Mouse (Mus musculus): ENCODE results near the gene Klhl7. TPM values are rescaled to one million over a fixed set of nuclear protein-coding genes. Genes with fewer than 3 reads are reported as not detected.
A peak's percentile ranks its signal among the peaks of the same experiment; 100 is the strongest.

Gene Klhl7
- polyA plus RNA-seq, 1 experiment from 2014 or later, result 31.0 TPM

DNA sequence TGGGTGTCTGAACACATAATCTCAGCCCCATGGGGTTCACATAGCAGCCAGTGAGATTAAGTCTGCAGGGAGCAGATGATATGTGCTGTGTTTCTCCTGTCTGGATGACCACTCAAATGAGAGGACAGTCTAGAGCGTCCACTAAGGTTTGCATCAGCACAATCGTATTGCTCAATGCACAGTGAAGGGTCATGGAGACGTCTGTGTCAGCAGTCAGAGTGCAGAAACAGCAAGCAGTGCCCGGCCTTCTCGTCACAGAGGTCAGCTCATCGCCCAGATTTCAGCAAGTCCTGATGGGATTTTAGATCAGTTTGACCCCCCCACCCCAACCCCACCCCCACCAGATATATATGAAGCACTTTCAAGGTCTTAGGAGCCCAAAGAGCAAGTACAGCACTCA, 31.4 kb upstream of the Klhl7 start:
- H3K27me3 ChIP-seq (replicated peaks; ENCODE audit: control insufficient read depth, insufficient read depth, low read length), result no peaks in the 10 kb centered on the region
- 82% methylated on average over 6 of the region's 6 CpGs for WGBS
- H3K9ac ChIP-seq (ENCODE audit: low read depth, low read length), result no peak overlapping the region
- H3K36me3 ChIP-seq (ENCODE audit: control insufficient read depth, insufficient read depth, low read length), result no peaks in the 10 kb centered on the region
- no peak overlapping the region for H3K27ac ChIP-seq (ENCODE audit: low read length)
- H3K9me3 ChIP-seq (ENCODE audit: control insufficient read depth, low read length), result no peaks in the 10 kb centered on the region
- H3K4me2 ChIP-seq (ENCODE audit: low read depth, low read length), result no peak overlapping the region
- no peaks in the 10 kb centered on the region for H3K4me1 ChIP-seq (ENCODE audit: control insufficient read depth, insufficient read depth, low read length)
- no peak for ATAC-seq
- H3K4me3 ChIP-seq (ENCODE audit: low read length), result no peak overlapping the region

DNA sequence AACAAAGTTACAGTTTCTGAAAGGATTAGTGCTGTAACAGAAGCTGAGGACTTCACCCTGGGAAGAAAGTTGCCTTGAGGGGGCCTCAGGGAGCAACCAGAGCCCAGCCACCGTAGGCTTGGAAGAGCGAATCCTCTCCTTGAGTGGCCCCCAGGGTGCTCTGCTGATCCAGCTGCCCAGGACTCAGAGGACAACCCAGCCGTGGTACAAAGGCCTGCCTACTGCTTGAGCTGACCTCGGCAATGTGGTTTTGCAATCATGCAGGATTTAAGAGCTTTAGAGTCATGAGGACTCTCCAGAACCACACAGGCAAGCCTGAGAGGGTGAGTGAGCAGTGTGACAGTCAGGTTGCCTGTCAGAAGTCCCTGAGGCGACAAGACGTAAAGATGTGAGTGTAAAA, 28.4 kb upstream of the Klhl7 start:
- WGBS, result 79% methylated on average over 6 of the region's 6 CpGs
- no peaks in the 10 kb centered on the region for H3K9me3 ChIP-seq (ENCODE audit: control insufficient read depth, low read length)

DNA sequence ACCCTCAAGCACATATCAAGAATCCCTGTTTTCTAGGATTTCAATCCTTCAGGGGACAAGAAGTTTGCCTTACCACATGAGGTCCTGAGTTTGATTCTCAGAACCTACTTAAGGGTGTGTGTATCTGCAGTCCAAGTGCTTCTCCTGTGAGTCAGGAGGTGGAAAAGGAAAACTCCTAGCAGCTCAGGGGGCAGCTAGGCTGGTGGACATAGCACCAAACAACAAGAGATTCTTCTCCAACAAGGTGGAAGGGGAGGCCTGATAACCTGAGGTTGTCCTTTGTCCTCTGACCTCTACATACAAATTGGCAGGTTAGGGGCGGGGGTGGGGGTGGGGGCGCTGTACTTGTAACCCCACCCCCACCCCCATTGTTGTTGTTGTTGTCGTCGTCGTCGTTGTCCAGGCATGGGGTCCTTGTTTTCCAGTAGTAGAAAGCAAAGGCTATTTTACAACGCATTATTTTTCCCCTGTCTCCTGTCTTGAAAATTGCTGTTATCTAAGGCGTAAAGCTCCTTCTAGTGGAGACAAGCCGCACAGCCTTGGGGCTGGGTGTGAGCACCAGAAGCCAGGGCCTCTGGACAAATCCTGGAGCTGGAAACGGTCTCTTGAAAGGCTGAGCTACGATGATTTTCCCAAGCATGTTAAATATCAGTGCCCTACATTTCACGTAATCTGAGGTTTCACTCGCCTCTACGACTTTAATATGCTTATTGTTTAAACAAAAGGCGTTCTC, 23.3 kb upstream of the Klhl7 start:
- 2% methylated on average over 15 of the region's 15 CpGs for WGBS
- no peak overlapping the region for H3K27ac ChIP-seq (ENCODE audit: low read length)
- peak overlapping the region; percentile 38 for H3K4me3 ChIP-seq (ENCODE audit: low read length)
- peak overlapping the region; percentile 33; the same call in 1 of the 2 replicates for H3K9ac ChIP-seq (ENCODE audit: low read depth, low read length)
- no peaks in the 10 kb centered on the region for H3K9me3 ChIP-seq (ENCODE audit: control insufficient read depth, low read length)
- H3K27me3 ChIP-seq (replicated peaks; ENCODE audit: control insufficient read depth, insufficient read depth, low read length), result no peaks in the 10 kb centered on the region
- ATAC-seq, result peak; percentile 86
- peak overlapping the region; percentile 49 for H3K4me2 ChIP-seq (ENCODE audit: low read depth, low read length)
- peaks cover 5% of the 10 kb centered on the region for H3K4me1 ChIP-seq (ENCODE audit: control insufficient read depth, insufficient read depth, low read length)
- H3K36me3 ChIP-seq (ENCODE audit: control insufficient read depth, insufficient read depth, low read length), result no peaks in the 10 kb centered on the region

More for the DNA sequence above, 28.4 kb upstream of the Klhl7 start:
- Histone ChIP-seq H3K9ac (ENCODE audit: low read depth, low read length) (no peak overlapping the region), H3K4me3 (ENCODE audit: low read length) (no peak overlapping the region), H3K27ac (ENCODE audit: low read length) (no peak overlapping the region), H3K4me1 (ENCODE audit: control insufficient read depth, insufficient read depth, low read length) (peaks cover 3% of the 10 kb centered on the region), H3K36me3 (ENCODE audit: control insufficient read depth, insufficient read depth, low read length) (no peaks in the 10 kb centered on the region), H3K4me2 (ENCODE audit: low read depth, low read length) (no peak overlapping the region), H3K27me3 (replicated peaks; ENCODE audit: control insufficient read depth, insufficient read depth, low read length) (no peaks in the 10 kb centered on the region)
- no peak for ATAC-seq

DNA sequence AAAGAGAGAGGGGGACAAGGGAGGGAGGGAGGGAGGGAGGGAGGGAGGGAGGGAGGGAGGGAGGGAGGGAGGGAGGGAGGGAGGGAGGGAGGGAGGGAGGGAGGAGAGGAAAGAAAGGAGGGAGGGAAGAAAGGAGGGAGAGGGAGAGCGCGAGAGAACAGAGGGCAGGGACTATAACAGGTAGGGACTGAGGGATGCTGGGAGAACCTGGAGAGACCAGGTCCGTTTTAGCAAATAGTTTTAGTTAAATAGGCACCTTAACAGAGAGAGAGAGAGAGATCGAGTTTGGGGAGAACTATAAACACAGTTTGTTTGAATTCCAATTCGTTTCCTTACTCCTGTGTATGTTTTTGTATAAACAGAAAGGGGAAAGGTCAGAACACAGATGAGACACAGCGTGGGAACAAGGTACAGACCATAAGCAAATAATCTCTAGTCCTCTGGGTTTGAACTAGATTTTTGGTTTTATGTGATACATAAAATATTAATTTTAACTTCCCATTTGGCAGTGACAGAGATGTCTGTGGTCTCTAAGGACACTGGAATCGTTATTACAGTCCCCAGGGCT, 22.6 kb upstream of the Klhl7 start:
- 10% methylated on average over 7 of the region's 7 CpGs for WGBS
- H3K4me3 ChIP-seq (ENCODE audit: low read length), result peak overlapping the region; percentile 38

DNA sequence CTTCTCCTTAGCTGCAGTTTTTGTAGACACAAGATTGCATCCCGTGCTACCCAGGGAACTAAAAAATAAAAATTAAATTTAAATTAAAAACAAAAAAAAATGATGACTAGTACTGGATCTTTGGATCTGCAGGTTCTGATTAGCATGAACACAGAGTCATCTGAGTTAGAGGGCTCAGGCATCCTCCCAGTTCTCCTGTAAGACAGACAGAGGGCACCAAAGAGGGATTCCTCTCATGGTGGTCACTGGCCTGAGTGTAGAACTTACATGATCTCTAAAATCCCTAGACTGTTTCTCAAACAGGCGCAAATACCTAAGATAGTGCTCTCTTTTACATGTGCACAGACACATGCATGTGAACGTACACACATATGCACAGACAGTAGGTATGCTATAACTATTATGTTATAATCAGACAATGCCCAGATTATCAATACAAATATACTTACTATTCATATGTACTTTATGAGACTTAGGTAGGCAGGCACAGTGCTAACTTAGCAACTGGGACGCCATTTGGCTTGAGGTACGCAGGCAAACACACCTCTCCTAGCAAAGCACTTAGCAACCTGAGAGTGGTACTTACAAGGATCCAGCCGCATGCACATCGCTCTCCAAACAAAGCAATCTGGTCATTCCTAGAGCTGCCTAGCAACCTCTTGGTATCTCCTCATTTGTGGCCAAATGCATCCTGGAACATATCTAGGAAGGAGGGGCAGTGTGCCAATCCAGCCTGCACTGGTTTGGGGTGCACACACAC, 21.8 kb upstream of the Klhl7 start:
- Histone ChIP-seq H3K27ac (ENCODE audit: low read length) (no peak overlapping the region), H3K9ac (ENCODE audit: low read depth, low read length) (no peak overlapping the region), H3K27me3 (replicated peaks; ENCODE audit: control insufficient read depth, insufficient read depth, low read length) (no peaks in the 10 kb centered on the region), H3K4me3 (ENCODE audit: low read length) (no peak overlapping the region), H3K4me2 (ENCODE audit: low read depth, low read length) (no peak overlapping the region), H3K4me1 (ENCODE audit: control insufficient read depth, insufficient read depth, low read length) (peaks cover 5% of the 10 kb centered on the region), H3K36me3 (ENCODE audit: control insufficient read depth, insufficient read depth, low read length) (no peaks in the 10 kb centered on the region), H3K9me3 (ENCODE audit: control insufficient read depth, low read length) (no peaks in the 10 kb centered on the region)
- no peak for ATAC-seq
- 73% methylated on average over 7 of the region's 7 CpGs for WGBS

More for the DNA sequence above, 22.6 kb upstream of the Klhl7 start:
- Histone ChIP-seq H3K27me3 (replicated peaks; ENCODE audit: control insufficient read depth, insufficient read depth, low read length) (no peaks in the 10 kb centered on the region), H3K36me3 (ENCODE audit: control insufficient read depth, insufficient read depth, low read length) (no peaks in the 10 kb centered on the region), H3K4me2 (ENCODE audit: low read depth, low read length) (peak overlapping the region; percentile 49), H3K9me3 (ENCODE audit: control insufficient read depth, low read length) (no peaks in the 10 kb centered on the region), H3K27ac (ENCODE audit: low read length) (no peak overlapping the region), H3K4me1 (ENCODE audit: control insufficient read depth, insufficient read depth, low read length) (peaks cover 5% of the 10 kb centered on the region), H3K9ac (ENCODE audit: low read depth, low read length) (no peak overlapping the region)
- ATAC-seq, result no peak

DNA sequence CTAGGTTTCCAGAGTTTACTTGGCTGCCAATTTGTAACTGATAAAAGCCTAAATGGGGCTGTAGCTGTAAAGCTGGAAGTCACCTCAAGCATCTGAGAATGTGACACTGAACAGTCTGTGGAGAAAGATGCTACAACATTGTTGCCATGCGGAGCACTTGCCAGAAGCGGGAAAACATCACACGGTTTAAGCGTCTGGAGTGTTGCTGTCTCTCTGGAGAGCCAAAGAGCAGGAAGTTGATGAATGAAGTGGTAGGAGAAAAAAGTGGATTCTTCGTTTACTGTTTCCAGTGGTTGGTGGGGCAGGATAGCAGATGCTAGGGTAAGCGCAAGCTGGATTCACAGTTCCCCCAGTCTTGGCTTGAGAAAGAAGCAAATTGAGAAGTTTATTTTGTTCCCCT, 19.6 kb upstream of the Klhl7 start:
- H3K4me1 ChIP-seq (ENCODE audit: control insufficient read depth, insufficient read depth, low read length), result peaks cover 5% of the 10 kb centered on the region
- H3K4me2 ChIP-seq (ENCODE audit: low read depth, low read length), result no peak overlapping the region
- ATAC-seq, result no peak
- H3K9me3 ChIP-seq (ENCODE audit: control insufficient read depth, low read length), result no peaks in the 10 kb centered on the region
- no peak overlapping the region for H3K4me3 ChIP-seq (ENCODE audit: low read length)
- no peaks in the 10 kb centered on the region for H3K36me3 ChIP-seq (ENCODE audit: control insufficient read depth, insufficient read depth, low read length)
- no peaks in the 10 kb centered on the region for H3K27me3 ChIP-seq (replicated peaks; ENCODE audit: control insufficient read depth, insufficient read depth, low read length)
- no peak overlapping the region for H3K27ac ChIP-seq (ENCODE audit: low read length)
- no peak overlapping the region for H3K9ac ChIP-seq (ENCODE audit: low read depth, low read length)
- WGBS, result 53% methylated on average over 6 of the region's 6 CpGs

DNA sequence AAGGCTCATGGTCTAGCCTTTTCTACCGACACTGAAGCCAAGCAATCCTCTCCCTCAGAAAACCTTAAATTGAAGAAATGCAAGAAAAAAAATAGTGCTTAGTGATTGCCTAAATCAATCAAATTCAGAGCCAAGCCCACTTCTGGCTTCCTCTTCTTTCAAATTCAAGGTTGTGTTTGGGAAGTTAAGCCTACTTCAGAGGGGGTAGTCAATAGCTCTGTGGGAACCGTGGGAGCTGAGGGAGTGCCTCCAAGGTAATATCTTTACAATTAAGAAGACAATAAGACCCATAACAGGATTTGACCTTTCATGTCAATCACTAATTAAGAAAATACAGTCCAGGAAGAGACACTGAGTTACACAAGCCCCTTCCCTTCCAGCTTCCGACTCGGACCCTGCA, 15.6 kb upstream of the Klhl7 start:
- Histone ChIP-seq H3K36me3 (ENCODE audit: control insufficient read depth, insufficient read depth, low read length) (no peaks in the 10 kb centered on the region), H3K4me3 (ENCODE audit: low read length) (no peak overlapping the region), H3K9me3 (ENCODE audit: control insufficient read depth, low read length) (no peaks in the 10 kb centered on the region), H3K9ac (ENCODE audit: low read depth, low read length) (no peak overlapping the region), H3K27me3 (replicated peaks; ENCODE audit: control insufficient read depth, insufficient read depth, low read length) (no peaks in the 10 kb centered on the region), H3K27ac (ENCODE audit: low read length) (no peak overlapping the region), H3K4me2 (ENCODE audit: low read depth, low read length) (no peak overlapping the region), H3K4me1 (ENCODE audit: control insufficient read depth, insufficient read depth, low read length) (no peaks in the 10 kb centered on the region)
- WGBS, result 80% methylated on average over 4 of the region's 4 CpGs
- no peak for ATAC-seq

DNA sequence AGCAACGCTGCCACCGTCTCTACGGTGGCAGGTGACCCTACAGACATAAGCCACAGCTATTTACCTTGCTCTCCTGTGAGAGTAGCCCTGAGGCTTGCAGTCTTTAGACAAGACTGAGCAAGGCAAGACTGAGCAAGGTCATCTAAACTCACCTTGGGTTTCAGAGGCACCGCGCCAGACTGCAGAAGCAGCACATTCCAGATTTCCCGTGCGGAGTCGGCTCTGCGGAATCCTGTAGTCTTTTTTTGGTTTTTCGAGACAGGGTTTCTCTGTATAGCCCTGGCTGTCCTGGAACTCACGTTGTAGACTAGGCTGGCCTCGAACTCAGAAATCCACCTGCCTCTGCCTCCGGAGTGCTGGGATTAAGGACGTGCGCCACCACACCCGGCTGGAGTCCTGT, 14.2 kb upstream of the Klhl7 start:
- Histone ChIP-seq H3K9ac (ENCODE audit: low read depth, low read length) (no peak overlapping the region), H3K27me3 (replicated peaks; ENCODE audit: control insufficient read depth, insufficient read depth, low read length) (no peaks in the 10 kb centered on the region), H3K4me3 (ENCODE audit: low read length) (no peak overlapping the region), H3K9me3 (ENCODE audit: control insufficient read depth, low read length) (no peaks in the 10 kb centered on the region), H3K36me3 (ENCODE audit: control insufficient read depth, insufficient read depth, low read length) (no peaks in the 10 kb centered on the region), H3K27ac (ENCODE audit: low read length) (no peak overlapping the region), H3K4me2 (ENCODE audit: low read depth, low read length) (no peak overlapping the region), H3K4me1 (ENCODE audit: control insufficient read depth, insufficient read depth, low read length) (no peaks in the 10 kb centered on the region)
- WGBS, result 86% methylated on average over 16 of the region's 16 CpGs
- no peak for ATAC-seq

DNA sequence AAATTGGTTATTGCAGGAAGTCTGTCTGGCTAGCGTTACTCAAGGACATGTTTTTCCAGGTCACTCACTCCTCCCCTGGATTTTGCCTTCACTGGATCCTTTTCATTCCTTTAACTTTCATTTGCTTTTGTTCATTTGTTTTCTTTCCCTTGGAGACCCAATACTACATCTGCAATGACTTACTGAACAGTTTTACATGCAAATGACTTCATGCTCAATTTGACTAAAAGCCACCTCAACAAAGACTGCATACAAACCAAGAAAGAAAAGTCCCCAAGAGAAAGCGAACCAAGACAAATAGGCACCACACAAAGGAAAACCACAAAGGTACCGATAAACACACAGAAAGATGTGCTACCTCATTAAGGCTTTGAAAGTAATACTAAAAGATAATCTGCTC, 13.5 kb upstream of the Klhl7 start:
- ATAC-seq, result no peak
- H3K9ac ChIP-seq (ENCODE audit: low read depth, low read length), result no peak overlapping the region
- H3K27ac ChIP-seq (ENCODE audit: low read length), result no peak overlapping the region
- no peaks in the 10 kb centered on the region for H3K4me1 ChIP-seq (ENCODE audit: control insufficient read depth, insufficient read depth, low read length)
- H3K4me2 ChIP-seq (ENCODE audit: low read depth, low read length), result no peak overlapping the region
- no peaks in the 10 kb centered on the region for H3K9me3 ChIP-seq (ENCODE audit: control insufficient read depth, low read length)
- H3K4me3 ChIP-seq (ENCODE audit: low read length), result no peak overlapping the region
- H3K36me3 ChIP-seq (ENCODE audit: control insufficient read depth, insufficient read depth, low read length), result no peaks in the 10 kb centered on the region
- no peaks in the 10 kb centered on the region for H3K27me3 ChIP-seq (replicated peaks; ENCODE audit: control insufficient read depth, insufficient read depth, low read length)
- 75% methylated on average over 3 of the region's 3 CpGs for WGBS

Measured in intestine, embryonic 16.5 days (tissue).